Mouse (Mus musculus) heart, adult 2 months (tissue): ENCODE results near the gene Ap1s1.

Experiments
- CTCF ChIP-seq: fragments of 200-600 bp; IDR thresholded peaks from 2 replicates; pipeline ENCODE4 v1.8.1; 2022; ENCODE audit warnings: antibody characterized with exemption, mild to moderate bottlenecking, moderate library complexity
- EP300 ChIP-seq: fragments of 200-500 bp; IDR thresholded peaks from 2 replicates; pipeline ENCODE4 v1.6.1; 2011; ENCODE audit warnings: low read depth, low read length, control low read depth; ENCODE audit not compliant: insufficient read depth
- POLR2A ChIP-seq: fragments of 200-500 bp; IDR thresholded peaks from 2 replicates; pipeline ENCODE4 v1.6.1; 2011; ENCODE audit warnings: mild to moderate bottlenecking, low read depth, low read length, control low read depth; ENCODE audit not compliant: insufficient read depth

- TF ChIP-seq CTCF (no peak), POLR2A (no peak), EP300 (peak; percentile 44; the same call in 1 of the 2 replicates)
Measured at GRCm38 (mm10) chr5:137046991-137047390, 1.1 kb upstream of the Ap1s1 start.
